In genomic region chr9:105811458-105811857, GRCm38 (mm10) we compare ENCODE assay signal across 18 mouse cellular contexts. TPM values are rescaled to one million over a fixed set of nuclear protein-coding genes. Genes with fewer than 3 reads are reported as not detected.
DNase-seq lines count a peak whose midpoint lies in the region; ATAC-seq lines count a peak whose summit lies in the region.
"Had no signal": no experiment of that assay in that cellular context is flagged by ENCODE, and none has a peak within 500 bp of the region (broad histone marks: within the 10 kb centered on the region; RNA-seq: fewer than 3 reads in every experiment).

No protein-coding gene starts in this region.

- no peak overlapping the region for H3K27ac ChIP-seq in heart, embryonic 12.5 days (ENCODE audit: poor library complexity, severe bottlenecking)
- no peak overlapping the region for H3K27ac ChIP-seq in limb, embryonic 13.5 days
- H3K27ac ChIP-seq in limb, embryonic 10.5 days = no peak overlapping the region
- H3K27ac ChIP-seq: forebrain, embryonic 15.5 days; heart, embryonic 13.5 days; left cerebral cortex, adult 2 months; liver, embryonic 15.5 days had no signal

- no peaks in the 10 kb centered on the region for H3K27me3 ChIP-seq in heart, embryonic 12.5 days (replicated peaks)
- no peaks in the 10 kb centered on the region for H3K27me3 ChIP-seq in limb, embryonic 13.5 days
- H3K27me3 ChIP-seq in limb, embryonic 10.5 days (ENCODE audit: low read depth, poor library complexity, severe bottlenecking) = no peaks in the 10 kb centered on the region
- H3K27me3 ChIP-seq: forebrain, embryonic 15.5 days; heart, embryonic 13.5 days; liver, embryonic 15.5 days had no signal

- peak; percentile 45 to 47 for DNase-seq in heart, adult 9 months (ENCODE audit: low spot score in 2 of 2)
- DNase-seq in limb, embryonic 10.5 days (ENCODE audit: low spot score) = no peak
- DNase-seq in gastrocnemius, postnatal 25 days = peak; percentile 53
- peak; percentile 41 for DNase-seq in mesoderm, embryonic 11.5 days (ENCODE audit: low read depth, low spot score)
- DNase-seq in Muller cell, postnatal 12 days (ENCODE audit: inconsistent ontology term) = no peak
- DNase-seq: cerebellum, adult 9-11 months; heart, postnatal 4 days; right cerebral cortex, postnatal 14 days had no signal

- no peaks in the 10 kb centered on the region for H3K36me3 ChIP-seq in heart, embryonic 12.5 days
- H3K36me3 ChIP-seq in limb, embryonic 13.5 days = no peaks in the 10 kb centered on the region
- H3K36me3 ChIP-seq in limb, embryonic 10.5 days = no peaks in the 10 kb centered on the region
- H3K36me3 ChIP-seq: forebrain, embryonic 15.5 days; heart, embryonic 13.5 days; liver, embryonic 15.5 days had no signal

- 70% methylated on average over 7 of the region's 7 CpGs for WGBS in heart, embryonic 12.5 days
- 42% methylated on average over 7 of the region's 7 CpGs for WGBS in limb, embryonic 13.5 days
- 78% methylated on average over 7 of the region's 7 CpGs for WGBS in limb, embryonic 10.5 days

- H3K4me1 ChIP-seq in heart, embryonic 12.5 days (replicated peaks) = no peaks in the 10 kb centered on the region
- peaks cover 12% of the 10 kb centered on the region; the same call in 1 of the 2 replicates for H3K4me1 ChIP-seq in limb, embryonic 13.5 days
- no peaks in the 10 kb centered on the region for H3K4me1 ChIP-seq in limb, embryonic 10.5 days
- H3K4me1 ChIP-seq: forebrain, embryonic 15.5 days; heart, embryonic 13.5 days; liver, embryonic 15.5 days had no signal

- no peaks in the 10 kb centered on the region for H3K9me3 ChIP-seq in heart, embryonic 12.5 days (replicated peaks)
- no peaks in the 10 kb centered on the region for H3K9me3 ChIP-seq in limb, embryonic 13.5 days
- H3K9me3 ChIP-seq in limb, embryonic 10.5 days (replicated peaks) = no peaks in the 10 kb centered on the region
- H3K9me3 ChIP-seq: forebrain, embryonic 15.5 days; heart, embryonic 13.5 days; liver, embryonic 15.5 days had no signal

- H3K4me2 ChIP-seq in heart, embryonic 12.5 days = no peak overlapping the region
- H3K4me2 ChIP-seq in limb, embryonic 13.5 days (replicated peaks) = no peak overlapping the region
- H3K4me2 ChIP-seq: forebrain, embryonic 15.5 days; heart, embryonic 13.5 days; liver, embryonic 15.5 days had no signal

- ATAC-seq in heart, embryonic 12.5 days (ENCODE audit: insufficient number of reproducible peaks, low FRiP score) = no peak
- ATAC-seq in limb, embryonic 13.5 days (ENCODE audit: low FRiP score, low read depth) = peak; percentile 69
- ATAC-seq: forebrain, embryonic 15.5 days; inflammation-experienced regulatory T-cells, adult 6 months; lung, postnatal 0 days had no signal

- no peak overlapping the region for H3K9ac ChIP-seq in heart, embryonic 12.5 days
- no peak overlapping the region for H3K9ac ChIP-seq in limb, embryonic 13.5 days
- H3K9ac ChIP-seq: forebrain, embryonic 15.5 days; heart, embryonic 13.5 days; liver, embryonic 15.5 days had no signal

- no peak overlapping the region for H3K4me3 ChIP-seq in heart, embryonic 12.5 days
- no peak overlapping the region for H3K4me3 ChIP-seq in limb, embryonic 13.5 days
- H3K4me3 ChIP-seq in limb, embryonic 10.5 days = no peak overlapping the region
- H3K4me3 ChIP-seq: forebrain, embryonic 15.5 days; heart, embryonic 13.5 days; left cerebral cortex, adult 2 months; liver, embryonic 15.5 days had no signal

RNA-seq across cellular contexts. Expression of gene Col6a6, which starts 16.5 kb away (rescaled TPM):
- polyA plus RNA-seq in heart, embryonic 12.5 days (2016; fragmentation: Nextera tagmentation; extraction: Ambion mirVana) = 1.3 and 1.6 TPM in 2 replicates
- 1.5 and 1.7 TPM in 2 replicates for polyA plus RNA-seq in limb, embryonic 13.5 days (2015; fragmentation: Nextera tagmentation; extraction: Ambion mirVana)
- polyA plus RNA-seq in limb, embryonic 10.5 days (2016; fragmentation: Nextera tagmentation; extraction: Ambion mirVana) = 0.05 and 0.06 TPM in 2 replicates
- 1 to 10 TPM; 4.4 to 4.7 TPM for total RNA-seq in gastrocnemius, postnatal 25 days (2021)
- total RNA-seq: megakaryocyte, adult 5-6 weeks; monocyte, adult 5-6 weeks had no signal

Comparison
In these comparisons a context has a peak if more than half of its experiments do, and no peak if none do; other contexts are left out.
1. DNase-seq: peak in heart, adult 9 months (2 of 2), gastrocnemius, postnatal 25 days (single experiment) and mesoderm, embryonic 11.5 days (single experiment); none in limb, embryonic 10.5 days (single experiment) and Muller cell, postnatal 12 days (single experiment).